In genomic region chr9:21496308-21497049, GRCm38 (mm10) we compare ENCODE assay signal across 9 mouse cellular contexts. TPM values are rescaled to one million over a fixed set of nuclear protein-coding genes. Genes with fewer than 3 reads are reported as not detected.
A peak's percentile ranks its signal among the peaks of the same experiment; 100 is the strongest.
DNase-seq lines count a peak whose midpoint lies in the region; ATAC-seq and TF ChIP-seq lines count a peak whose summit lies in the region.
"Had no signal": no experiment of that assay in that cellular context is flagged by ENCODE, and none has a peak within 500 bp of the region (broad histone marks: within the 10 kb centered on the region; RNA-seq: fewer than 3 reads in every experiment).

No protein-coding gene starts in this region.

- WGBS in forebrain, embryonic 11.5 days = 85% methylated on average over 17 of the region's 19 CpGs
- 86% methylated on average over 17 of the region's 19 CpGs for WGBS in forebrain, postnatal 0 days
- WGBS in limb, embryonic 12.5 days = 32% methylated on average over 19 of the region's 19 CpGs

- H3K4me2 ChIP-seq in forebrain, embryonic 11.5 days (ENCODE audit: low read depth, low read length, severe bottlenecking) = 0 out of 2 replicates have a peak overlapping the region, but pooled peaks have one; percentile 5
- no peak overlapping the region for H3K4me2 ChIP-seq in forebrain, postnatal 0 days (ENCODE audit: low read depth)
- peak overlapping the region; percentile 61 for H3K4me2 ChIP-seq in limb, embryonic 12.5 days

- DNase-seq in forebrain, embryonic 11.5 days (ENCODE audit: low spot score) = no peak
- DNase-seq in forebrain, postnatal 0 days = no peak
- peak; percentile 97 for DNase-seq in fibroblast of lung, adult 2 months (ENCODE audit: low read depth)
- DNase-seq in frontal cortex, postnatal 14 days (ENCODE audit: low spot score in 2 of 2) = no peak
- DNase-seq in layer of hippocampus, adult 11-12 months (ENCODE audit: low spot score) = no peak
- DNase-seq in left cerebral cortex, adult 18-20 months (ENCODE audit: low spot score in 2 of 2) = no peak

- H3K27ac ChIP-seq in forebrain, embryonic 11.5 days (ENCODE audit: low read depth, low read length) = peak overlapping the region; percentile 12; the same call in 1 of the 2 replicates
- H3K27ac ChIP-seq in forebrain, postnatal 0 days (ENCODE audit: low read depth, low read length) = no peak overlapping the region
- H3K27ac ChIP-seq in limb, embryonic 12.5 days = peak overlapping the region; percentile 98

- H3K9me3 ChIP-seq in forebrain, embryonic 11.5 days (ENCODE audit: control insufficient read depth, low read length) = no peaks in the 10 kb centered on the region
- no peaks in the 10 kb centered on the region for H3K9me3 ChIP-seq in forebrain, postnatal 0 days (ENCODE audit: low read length)
- no peaks in the 10 kb centered on the region for H3K9me3 ChIP-seq in limb, embryonic 12.5 days

- H3ac ChIP-seq in C2C12 (ENCODE audit: control insufficient read depth, insufficient read length, low read depth) = peak overlapping the region; percentile 13

- no peaks in the 10 kb centered on the region for H3K36me3 ChIP-seq in forebrain, embryonic 11.5 days (ENCODE audit: control insufficient read depth, insufficient read depth, low read length)
- H3K36me3 ChIP-seq in forebrain, postnatal 0 days (ENCODE audit: insufficient read depth) = peaks cover 37% of the 10 kb centered on the region
- peaks cover 13% of the 10 kb centered on the region for H3K36me3 ChIP-seq in C2C12 (ENCODE audit: control insufficient read depth, insufficient read depth)
- H3K36me3 ChIP-seq in limb, embryonic 12.5 days = peaks cover 55% of the 10 kb centered on the region

- no peak for ATAC-seq in forebrain, embryonic 11.5 days (replicated peaks; ENCODE audit: low FRiP score)
- ATAC-seq in forebrain, postnatal 0 days = no peak
- peak; percentile 91 for ATAC-seq in limb, embryonic 12.5 days (ENCODE audit: insufficient number of reproducible peaks, insufficient read depth, low FRiP score, low TSS enrichment, low read depth)
- ATAC-seq: CD4-positive, CD25-positive, alpha-beta regulatory T cell, adult 4 months had no signal

- no peaks in the 10 kb centered on the region for H3K4me1 ChIP-seq in forebrain, embryonic 11.5 days (replicated peaks; ENCODE audit: control insufficient read depth, insufficient read depth, low read length)
- no peaks in the 10 kb centered on the region for H3K4me1 ChIP-seq in forebrain, postnatal 0 days (ENCODE audit: insufficient read depth)
- peaks cover 39% of the 10 kb centered on the region for H3K4me1 ChIP-seq in limb, embryonic 12.5 days (replicated peaks)

- no peak for TF ChIP-seq CTCF in forebrain, postnatal 0 days (IDR thresholded peaks at IDR 0.05; ENCODE audit: low read depth)
- no peak for TF ChIP-seq CTCF in C2C12 (IDR thresholded peaks at IDR 0.05; ENCODE audit: control insufficient read depth, insufficient read depth, insufficient read length)

- H3K4me3 ChIP-seq in forebrain, embryonic 11.5 days (ENCODE audit: low read depth, low read length) = no peak overlapping the region
- no peak overlapping the region for H3K4me3 ChIP-seq in forebrain, postnatal 0 days (ENCODE audit: low read depth, low read length)
- H3K4me3 ChIP-seq in C2C12 (ENCODE audit: insufficient read depth, poor library complexity, severe bottlenecking) = peak overlapping the region; percentile 23
- H3K4me3 ChIP-seq in limb, embryonic 12.5 days (replicated peaks) = peak overlapping the region; percentile 38

- no peak overlapping the region; the same call in 1 of the 2 replicates for H3K9ac ChIP-seq in forebrain, embryonic 11.5 days (ENCODE audit: low read length)
- no peak overlapping the region for H3K9ac ChIP-seq in forebrain, postnatal 0 days
- H3K9ac ChIP-seq in limb, embryonic 12.5 days (replicated peaks) = peak overlapping the region; percentile 62

- no peaks in the 10 kb centered on the region for H3K27me3 ChIP-seq in forebrain, embryonic 11.5 days (ENCODE audit: control insufficient read depth, insufficient read depth, low read length)
- H3K27me3 ChIP-seq in forebrain, postnatal 0 days (ENCODE audit: insufficient read depth, low read length) = no peaks in the 10 kb centered on the region
- H3K27me3 ChIP-seq in C2C12 (ENCODE audit: control insufficient read depth, insufficient read depth, insufficient read length) = no peaks in the 10 kb centered on the region
- H3K27me3 ChIP-seq in limb, embryonic 12.5 days = no peaks in the 10 kb centered on the region

- peaks cover 23% of the 10 kb centered on the region for H3K79me2 ChIP-seq in C2C12 (ENCODE audit: control insufficient read depth, insufficient read depth)

- H3K79me3 ChIP-seq in C2C12 (ENCODE audit: low read depth) = no peaks in the 10 kb centered on the region

TF ChIP-seq in C2C12, 6 proteins besides CTCF, POLR2A, EP300 and RAD21:
- TF ChIP-seq CEBPB (IDR thresholded peaks at IDR 0.05; ENCODE audit: low read depth) (no peak), MAX (IDR thresholded peaks at IDR 0.05) (peak; percentile 32), USF1 (IDR thresholded peaks at IDR 0.05; ENCODE audit: low read depth) (peak; percentile 60)

RNA-seq across cellular contexts. Expression of gene Tmed1, which starts 13.6 kb away (rescaled TPM):
- polyA plus RNA-seq in forebrain, embryonic 11.5 days (2014; fragmentation: Nextera tagmentation; extraction: Ambion mirVana) = 83.1 and 83.5 TPM in 2 replicates
- 44.2 and 45.1 TPM in 2 replicates for total RNA-seq in forebrain, postnatal 0 days (2014; rRNA removed)
- 51.9 and 52.8 TPM in 2 replicates for polyA plus RNA-seq in forebrain, postnatal 0 days (2015; fragmentation: Nextera tagmentation; extraction: Ambion mirVana)
- polyA plus RNA-seq in C2C12 (2012; fragmentation: generic; extraction: Trizol) = 100 TPM
- 108 and 117 TPM in 2 replicates for polyA plus RNA-seq in limb, embryonic 12.5 days (2016; fragmentation: Nextera tagmentation; extraction: Ambion mirVana)
- total RNA-seq in left cerebral cortex, adult 18-20 months (2021) = 10 to 100 TPM; 12.9 to 13.7 TPM

RNA-seq across cellular contexts. Expression of gene AB124611, which starts 29.5 kb away (rescaled TPM):
- polyA plus RNA-seq in forebrain, embryonic 11.5 days (2014; fragmentation: Nextera tagmentation; extraction: Ambion mirVana) = 5.6 and 5.7 TPM in 2 replicates
- total RNA-seq in forebrain, postnatal 0 days (2014; rRNA removed) = 0.14 and 2.2 TPM in 2 replicates
- polyA plus RNA-seq in forebrain, postnatal 0 days (2015; fragmentation: Nextera tagmentation; extraction: Ambion mirVana) = 0.87 and 0.98 TPM in 2 replicates
- polyA plus RNA-seq in C2C12 (2012; fragmentation: generic; extraction: Trizol) = 0.19 TPM
- polyA plus RNA-seq in limb, embryonic 12.5 days (2016; fragmentation: Nextera tagmentation; extraction: Ambion mirVana) = 3.4 and 3.9 TPM in 2 replicates
- total RNA-seq in left cerebral cortex, adult 18-20 months (2021) = under 1 TPM; 0.28 to 0.37 TPM

RNA-seq across cellular contexts. Expression of gene Carm1, which starts 50.2 kb away (rescaled TPM):
- polyA plus RNA-seq in forebrain, embryonic 11.5 days (2014; fragmentation: Nextera tagmentation; extraction: Ambion mirVana) = 78.0 and 93.0 TPM in 2 replicates
- total RNA-seq in forebrain, postnatal 0 days (2014; rRNA removed) = 64.8 and 81.4 TPM in 2 replicates
- 20.7 and 25.9 TPM in 2 replicates for polyA plus RNA-seq in forebrain, postnatal 0 days (2015; fragmentation: Nextera tagmentation; extraction: Ambion mirVana)
- polyA plus RNA-seq in C2C12 (2012; fragmentation: generic; extraction: Trizol) = 69.9 TPM
- 72.3 and 82.4 TPM in 2 replicates for polyA plus RNA-seq in limb, embryonic 12.5 days (2016; fragmentation: Nextera tagmentation; extraction: Ambion mirVana)
- total RNA-seq in left cerebral cortex, adult 18-20 months (2021) = 10 to 100 TPM; 73.8 to 74.8 TPM

Comparison
In these comparisons a context has a peak if more than half of its experiments do, and no peak if none do; other contexts are left out.
1. H3K4me3 ChIP-seq: peak in C2C12 (single experiment) and limb, embryonic 12.5 days (single experiment); none in forebrain, embryonic 11.5 days (single experiment) and forebrain, postnatal 0 days (single experiment).